Mouse (Mus musculus): Measurements from ENCODE around the gene Btbd1.

Gene Btbd1

GRCm38 (mm10) chr7:81829379-81829894 lies at the start of gene Btbd1:
Gene Btbd1 (minus strand): TSS chr7:81829431.
- peak; percentile 81 for DNase-seq (ENCODE audit: low spot score)

- no peak for DNase-seq (ENCODE audit: low spot score)
These were observed 46.1 kb upstream of the Btbd1 start for GRCm38 (mm10) chr7:81875372-81875771.

GRCm38 (mm10) chr7:81874636-81875035 lies 45.4 kb upstream of the Btbd1 start:
- no peak for DNase-seq (ENCODE audit: low spot score)

GRCm38 (mm10) chr7:81873807-81874206 lies 44.6 kb upstream of the Btbd1 start:
- no peak for DNase-seq (ENCODE audit: low spot score)

GRCm38 (mm10) chr7:81872493-81873013 lies 43.3 kb upstream of the Btbd1 start:
- DNase-seq (ENCODE audit: low spot score), result peak; percentile 63

GRCm38 (mm10) chr7:81868158-81868557 lies 38.9 kb upstream of the Btbd1 start:
- DNase-seq (ENCODE audit: low spot score), result no peak

- DNase-seq (ENCODE audit: low spot score), result no peak
These were observed 38.1 kb upstream of the Btbd1 start for GRCm38 (mm10) chr7:81867231-81867930.

- DNase-seq (ENCODE audit: low spot score), result no peak
These were observed 36.7 kb upstream of the Btbd1 start for GRCm38 (mm10) chr7:81865937-81866336.

GRCm38 (mm10) chr7:81864552-81864951 lies 35.3 kb upstream of the Btbd1 start:
- no peak for DNase-seq (ENCODE audit: low spot score)

GRCm38 (mm10) chr7:81862587-81863583 lies 33.7 kb upstream of the Btbd1 start:
- no peak for DNase-seq (ENCODE audit: low spot score)

- DNase-seq (ENCODE audit: low spot score), result no peak
These were observed 32.7 kb upstream of the Btbd1 start for GRCm38 (mm10) chr7:81861921-81862320.

GRCm38 (mm10) chr7:81861461-81861860 lies 32.2 kb upstream of the Btbd1 start:
- DNase-seq (ENCODE audit: low spot score), result no peak

- DNase-seq (ENCODE audit: low spot score), result no peak
These were observed 31.8 kb upstream of the Btbd1 start for GRCm38 (mm10) chr7:81860996-81861395.

GRCm38 (mm10) chr7:81860071-81860470 lies 30.8 kb upstream of the Btbd1 start:
- no peak for DNase-seq (ENCODE audit: low spot score)

- DNase-seq (ENCODE audit: low spot score), result no peak
These were observed 29.9 kb upstream of the Btbd1 start, which contains the start of gene Tm6sf1 for GRCm38 (mm10) chr7:81858968-81859721. Gene Tm6sf1 (plus strand): TSS chr7:81859001.

GRCm38 (mm10) chr7:81858236-81858635 lies 29.0 kb upstream of the Btbd1 start:
- no peak for DNase-seq (ENCODE audit: low spot score)

- no peak for DNase-seq (ENCODE audit: low spot score)
These were observed 27.0 kb upstream of the Btbd1 start for GRCm38 (mm10) chr7:81856221-81856620.

GRCm38 (mm10) chr7:81855694-81856093 lies 26.5 kb upstream of the Btbd1 start, which contains the start of gene Gm10160:
Gene Gm10160 (minus strand): TSS chr7:81855794.
- DNase-seq (ENCODE audit: low spot score), result no peak

GRCm38 (mm10) chr7:81854568-81855307 lies 25.5 kb upstream of the Btbd1 start:
- DNase-seq (ENCODE audit: low spot score), result no peak

GRCm38 (mm10) chr7:81851706-81852105 lies 22.5 kb upstream of the Btbd1 start:
- no peak for DNase-seq (ENCODE audit: low spot score)

- no peak for DNase-seq (ENCODE audit: low spot score)
These were observed 20.9 kb upstream of the Btbd1 start for GRCm38 (mm10) chr7:81850171-81850570.

All from yolk sac, embryonic 10.5 days (tissue).